Mouse (Mus musculus) T-helper 17 cell (primary cell): Measurements from ENCODE around the gene Mapk8.

Source experiments
- in situ Hi-C, 2 experiments: fragments of 300-600 bp; cut with MboI, MseI; formaldehyde crosslinking; loops; 1 replicate in 1 of 2; 2 replicates in 1 of 2; pipeline ENCODE4 v1.15.1; 2025; ENCODE audit warnings: high pct_unique_total_duplicates in 2 of 2

Mapk8 gene

GRCm38 (mm10) chr14:33351984-33352722, 94.8 kb downstream of the Mapk8 start:
- in situ Hi-C loops: no loop called here

GRCm38 (mm10) chr14:33351019-33351418, 95.9 kb downstream of the Mapk8 start:
- in situ Hi-C loops: no loop called here

- in situ Hi-C loops: no loop called here
Measured at GRCm38 (mm10) chr14:33348146-33348545, 98.8 kb downstream of the Mapk8 start.

- in situ Hi-C loops: no loop called here
Measured at GRCm38 (mm10) chr14:33347738-33348137, 99.2 kb downstream of the Mapk8 start.

GRCm38 (mm10) chr14:33346546-33346945, 100.4 kb downstream of the Mapk8 start:
- in situ Hi-C loops: no loop called here

GRCm38 (mm10) chr14:33343131-33343725, 103.7 kb downstream of the Mapk8 start:
- in situ Hi-C loops: no loop called here

- in situ Hi-C loops: no loop called here
Measured at GRCm38 (mm10) chr14:33338684-33339083, 108.3 kb downstream of the Mapk8 start.

- in situ Hi-C loops: no loop called here
Measured at GRCm38 (mm10) chr14:33335733-33336132, 111.2 kb downstream of the Mapk8 start.

- in situ Hi-C loops: no loop called here
Measured at GRCm38 (mm10) chr14:33334402-33334801, 112.6 kb downstream of the Mapk8 start.

GRCm38 (mm10) chr14:33333833-33334232, 113.1 kb downstream of the Mapk8 start:
- in situ Hi-C loops: no loop called here

- in situ Hi-C loops: no loop called here
Measured at GRCm38 (mm10) chr14:33331627-33332026, 115.3 kb downstream of the Mapk8 start.

- in situ Hi-C loops: no loop called here
Measured at GRCm38 (mm10) chr14:33330986-33331385, 116.0 kb downstream of the Mapk8 start.

GRCm38 (mm10) chr14:33329297-33329805, 117.6 kb downstream of the Mapk8 start:
- in situ Hi-C loops: no loop called here

- in situ Hi-C loops: no loop called here
Measured at GRCm38 (mm10) chr14:33328369-33328768, 118.6 kb downstream of the Mapk8 start.
